In genomic region chr2:165191483-165191882, GRCm38 (mm10) we compare ENCODE assay signal across 19 mouse cellular contexts. TPM values are rescaled to one million over a fixed set of nuclear protein-coding genes. Genes with fewer than 3 reads are reported as not detected.
"Had no signal": no experiment of that assay in that cellular context is flagged by ENCODE, and none has a peak within 500 bp of the region (broad histone marks: within the 10 kb centered on the region; RNA-seq: fewer than 3 reads in every experiment).

No protein-coding gene starts in this region.

- H3K9ac ChIP-seq: liver, embryonic 14.5 days; lung, embryonic 14.5 days; neural tube, embryonic 13.5 days; neural tube, embryonic 15.5 days had no signal

- H3K4me3 ChIP-seq: midbrain, embryonic 10.5 days; myocyte; neural tube, embryonic 13.5 days; neural tube, embryonic 15.5 days had no signal

- H3K36me3 ChIP-seq: midbrain, embryonic 10.5 days; neural tube, embryonic 13.5 days; neural tube, embryonic 15.5 days had no signal

- DNase-seq: lung, adult 18-20 months; lung, embryonic 14.5 days; lung, postnatal 10 days; lung, postnatal 4 days; midbrain, embryonic 14.5 days; right cerebral cortex, adult 18-20 months; right cerebral cortex, postnatal 25 days; right cerebral cortex, postnatal 4 days; spleen, adult 18-20 months; thymus, adult 18-20 months; thymus, postnatal 14 days; thymus, postnatal 36 days had no signal

- H3K27ac ChIP-seq: liver, embryonic 14.5 days; midbrain, embryonic 10.5 days; neural tube, embryonic 13.5 days; neural tube, embryonic 15.5 days had no signal

RNA-seq across cellular contexts. Expression of gene Cdh22, which starts 43.2 kb away (rescaled TPM):
- total RNA-seq: megakaryocyte-erythroid progenitor cell, adult 5-6 weeks had no signal
- polyA plus RNA-seq: liver, embryonic 16.5 days had no signal
